In genomic region chr7:105527306-105527937, GRCm38 (mm10) we compare ENCODE assay signal across 8 mouse cellular contexts. TPM values are rescaled to one million over a fixed set of nuclear protein-coding genes. Genes with fewer than 3 reads are reported as not detected.
A peak's percentile ranks its signal among the peaks of the same experiment; 100 is the strongest.
DNase-seq lines count a peak whose midpoint lies in the region; ATAC-seq and TF ChIP-seq lines count a peak whose summit lies in the region.

No protein-coding gene starts in this region.

- H3K27ac ChIP-seq in gastrocnemius, adult 2 months: no peak overlapping the region
- H3K27ac ChIP-seq in ES-Bruce4 (ENCODE audit: insufficient read depth, low read length): no peak overlapping the region
- H3K27ac ChIP-seq in hindbrain, embryonic 13.5 days: no peak overlapping the region
- H3K27ac ChIP-seq in limb, embryonic 12.5 days: no peak overlapping the region

- no peak for TF ChIP-seq EP300 in ES-Bruce4 (IDR thresholded peaks at IDR 0.05; ENCODE audit: insufficient read depth, low read depth, low read length)

- intact Hi-C loops in gastrocnemius, adult 2 months (cut with DNase I): no loop called here

- H3K27me3 ChIP-seq in ES-Bruce4 (ENCODE audit: control insufficient read depth, insufficient read depth, low read length, poor library complexity, severe bottlenecking): no peaks in the 10 kb centered on the region
- H3K27me3 ChIP-seq in hindbrain, embryonic 13.5 days: no peaks in the 10 kb centered on the region
- no peaks in the 10 kb centered on the region for H3K27me3 ChIP-seq in limb, embryonic 12.5 days

- peak; percentile 77 for ATAC-seq in hindbrain, embryonic 13.5 days (ENCODE audit: low FRiP score)
- ATAC-seq in limb, embryonic 12.5 days (ENCODE audit: insufficient number of reproducible peaks, insufficient read depth, low FRiP score, low TSS enrichment, low read depth): peak; percentile 56; the same call in 1 of the 2 replicates

- 61% methylated on average over 1 of the region's 1 CpGs for WGBS in hindbrain, embryonic 13.5 days
- 58% methylated on average over 1 of the region's 1 CpGs for WGBS in limb, embryonic 12.5 days

- H3K4me3 ChIP-seq in gastrocnemius, adult 2 months: no peak overlapping the region
- no peak overlapping the region for H3K4me3 ChIP-seq in ES-Bruce4 (ENCODE audit: low read depth, low read length)
- H3K4me3 ChIP-seq in hindbrain, embryonic 13.5 days: no peak overlapping the region
- H3K4me3 ChIP-seq in limb, embryonic 12.5 days (replicated peaks): no peak overlapping the region

- no peak for TF ChIP-seq POLR2A in ES-Bruce4 (IDR thresholded peaks at IDR 0.05; ENCODE audit: insufficient read depth, low read length)

- no peak for DNase-seq in gastrocnemius, adult 2 months
- DNase-seq in gastrocnemius, postnatal 10 days: no peak
- DNase-seq in embryo, embryonic 10 days (ENCODE audit: low spot score): peak; percentile 72
- DNase-seq in retina, postnatal 1 day: peak; percentile 73
- no peak for DNase-seq in spleen, postnatal 10 days (ENCODE audit: low spot score in 2 of 2)

- H3K4me1 ChIP-seq in ES-Bruce4 (ENCODE audit: control insufficient read depth, insufficient read depth, low read length): no peaks in the 10 kb centered on the region
- no peaks in the 10 kb centered on the region for H3K4me1 ChIP-seq in hindbrain, embryonic 13.5 days (replicated peaks)
- H3K4me1 ChIP-seq in limb, embryonic 12.5 days (replicated peaks): no peaks in the 10 kb centered on the region

- H3K9ac ChIP-seq in ES-Bruce4 (ENCODE audit: low read depth, poor library complexity, severe bottlenecking): no peak overlapping the region
- no peak overlapping the region for H3K9ac ChIP-seq in hindbrain, embryonic 13.5 days
- H3K9ac ChIP-seq in limb, embryonic 12.5 days (replicated peaks): no peak overlapping the region

- H3K9me3 ChIP-seq in ES-Bruce4 (replicated peaks; ENCODE audit: control insufficient read depth, insufficient read depth, low read length, poor library complexity, severe bottlenecking): no peaks in the 10 kb centered on the region
- H3K9me3 ChIP-seq in hindbrain, embryonic 13.5 days: no peaks in the 10 kb centered on the region
- H3K9me3 ChIP-seq in limb, embryonic 12.5 days: no peaks in the 10 kb centered on the region

- no peaks in the 10 kb centered on the region for H3K36me3 ChIP-seq in ES-Bruce4 (ENCODE audit: control insufficient read depth, insufficient read depth, low read length, poor library complexity, severe bottlenecking)
- H3K36me3 ChIP-seq in hindbrain, embryonic 13.5 days: no peaks in the 10 kb centered on the region
- H3K36me3 ChIP-seq in limb, embryonic 12.5 days: no peaks in the 10 kb centered on the region

- H3K4me2 ChIP-seq in hindbrain, embryonic 13.5 days: no peak overlapping the region
- no peak overlapping the region for H3K4me2 ChIP-seq in limb, embryonic 12.5 days

- peak; percentile 72 for TF ChIP-seq CTCF in gastrocnemius, adult 2 months (IDR thresholded peaks at IDR 0.05)
- TF ChIP-seq CTCF in ES-Bruce4 (IDR thresholded peaks at IDR 0.05; ENCODE audit: low read depth, low read length): peak; percentile 35

RNA-seq across cellular contexts. Expression of gene Smpd1, which starts 26.7 kb away (rescaled TPM):
- total RNA-seq in gastrocnemius, adult 2 months (2021): 10 to 100 TPM; 53.4 to 56.8 TPM
- total RNA-seq in gastrocnemius, postnatal 10 days (2021): 10 to 100 TPM; 42.9 to 44.0 TPM
- 16.2 and 17.1 TPM in 2 replicates for polyA plus RNA-seq in ES-Bruce4 (2011; ENCODE audit: insufficient read depth, insufficient read length, low read depth, missing spikeins)
- polyA plus RNA-seq in hindbrain, embryonic 13.5 days (2015; fragmentation: Nextera tagmentation; extraction: Ambion mirVana): 72.7 and 73.5 TPM in 2 replicates
- polyA plus RNA-seq in limb, embryonic 12.5 days (2016; fragmentation: Nextera tagmentation; extraction: Ambion mirVana): 29.9 and 31.4 TPM in 2 replicates

RNA-seq across cellular contexts. Expression of gene Cavin3, which starts 45.3 kb away (rescaled TPM):
- total RNA-seq in gastrocnemius, adult 2 months (2021): 10 to 100 TPM in 1 of 2 experiments, 1 to 10 TPM in 1; 7.6 to 12.7 TPM
- total RNA-seq in gastrocnemius, postnatal 10 days (2021): 10 to 100 TPM; 37.4 to 43.2 TPM
- polyA plus RNA-seq in ES-Bruce4 (2011; ENCODE audit: insufficient read depth, insufficient read length, low read depth, missing spikeins): 0.96 and 1.1 TPM in 2 replicates
- polyA plus RNA-seq in hindbrain, embryonic 13.5 days (2015; fragmentation: Nextera tagmentation; extraction: Ambion mirVana): 28.9 and 31.6 TPM in 2 replicates
- polyA plus RNA-seq in limb, embryonic 12.5 days (2016; fragmentation: Nextera tagmentation; extraction: Ambion mirVana): 23.2 and 24.8 TPM in 2 replicates

RNA-seq across cellular contexts. Expression of gene Apbb1, which starts 54.0 kb away (rescaled TPM):
- 1 to 10 TPM; 7.1 to 7.2 TPM for total RNA-seq in gastrocnemius, adult 2 months (2021)
- 10 to 100 TPM; 10.6 to 13.0 TPM for total RNA-seq in gastrocnemius, postnatal 10 days (2021)
- 14.7 and 16.0 TPM in 2 replicates for polyA plus RNA-seq in ES-Bruce4 (2011; ENCODE audit: insufficient read depth, insufficient read length, low read depth, missing spikeins)
- 242 and 246 TPM in 2 replicates for polyA plus RNA-seq in hindbrain, embryonic 13.5 days (2015; fragmentation: Nextera tagmentation; extraction: Ambion mirVana)
- polyA plus RNA-seq in limb, embryonic 12.5 days (2016; fragmentation: Nextera tagmentation; extraction: Ambion mirVana): 62.7 and 66.4 TPM in 2 replicates

Comparison
In these comparisons a context has a peak if more than half of its experiments do, and no peak if none do; other contexts are left out.
1. DNase-seq: peak in embryo, embryonic 10 days (single experiment) and retina, postnatal 1 day (single experiment); none in gastrocnemius, adult 2 months (single experiment), gastrocnemius, postnatal 10 days (single experiment) and spleen, postnatal 10 days (0 of 2).
2. RNA of gene Cavin3, which starts 45.3 kb away (polyA plus RNA-seq): 28.9 to 31.6 TPM in hindbrain, embryonic 13.5 days and 23.2 to 24.8 TPM in limb, embryonic 12.5 days; 0.96 to 1.1 TPM in ES-Bruce4; every median in the first group is over 10 times any median in the second.